Mouse (Mus musculus) ES-Bruce4 (cell line): ENCODE data around the gene Phkg1. TPM values are rescaled to one million over a fixed set of nuclear protein-coding genes. Genes with fewer than 3 reads are reported as not detected.

Experiments used
- H3K27ac ChIP-seq: 2 replicates; pipeline ENCODE4 v1.5.1; 2012; ENCODE audit warnings: low read length, inconsistent platforms; ENCODE audit not compliant: insufficient read depth
- H3K27me3 ChIP-seq: 2 replicates; pipeline ENCODE4 v1.6.1; 2012; ENCODE audit warnings: mild to moderate bottlenecking, low read length, inconsistent platforms; ENCODE audit not compliant: control insufficient read depth, poor library complexity, insufficient read depth, severe bottlenecking
- H3K36me3 ChIP-seq: 2 replicates; pipeline ENCODE4 v1.6.1; 2012; ENCODE audit warnings: inconsistent platforms, mild to moderate bottlenecking, low read length, moderate library complexity; ENCODE audit not compliant: control insufficient read depth, poor library complexity, insufficient read depth, severe bottlenecking
- H3K4me1 ChIP-seq: one replicate; pipeline ENCODE4 v1.8.1; 2011; ENCODE audit warnings: low read length; ENCODE audit not compliant: control insufficient read depth, insufficient read depth
- H3K4me3 ChIP-seq: 2 replicates; pipeline ENCODE4 v1.5.1; 2011; ENCODE audit warnings: low read depth, mild to moderate bottlenecking, low read length
- H3K9ac ChIP-seq: 2 replicates; pipeline ENCODE4 v1.6.1; 2012; ENCODE audit warnings: low read depth, mild to moderate bottlenecking, inconsistent platforms; ENCODE audit not compliant: poor library complexity, severe bottlenecking
- H3K9me3 ChIP-seq: replicated peaks from 2 replicates; pipeline ENCODE4 v1.6.1; 2012; ENCODE audit warnings: mild to moderate bottlenecking, low read length, inconsistent platforms; ENCODE audit not compliant: control insufficient read depth, poor library complexity, insufficient read depth, severe bottlenecking
- CTCF ChIP-seq: IDR thresholded peaks from one replicate; pipeline ENCODE4 v1.8.1; 2011; ENCODE audit warnings: low read depth, low read length
- EP300 ChIP-seq: IDR thresholded peaks from 2 replicates; pipeline ENCODE4 v1.6.1; 2011; ENCODE audit warnings: low read depth, low read length; ENCODE audit not compliant: insufficient read depth
- POLR2A ChIP-seq: IDR thresholded peaks from one replicate; pipeline ENCODE4 v1.8.1; 2011; ENCODE audit warnings: low read length; ENCODE audit not compliant: insufficient read depth
- polyA plus RNA-seq: library from polyadenylated mRNA; stranded (reverse); fragments of >200 nt; gene quantifications from 2 replicates; pipeline ENCODE4 v1.2.4, GENCODE M21; 2011; ENCODE audit warnings: low read depth; ENCODE audit not compliant: missing spikeins, insufficient read depth, insufficient read length

Gene Phkg1
- polyA plus RNA-seq, 1 experiment, result 6.1 TPM

DNA sequence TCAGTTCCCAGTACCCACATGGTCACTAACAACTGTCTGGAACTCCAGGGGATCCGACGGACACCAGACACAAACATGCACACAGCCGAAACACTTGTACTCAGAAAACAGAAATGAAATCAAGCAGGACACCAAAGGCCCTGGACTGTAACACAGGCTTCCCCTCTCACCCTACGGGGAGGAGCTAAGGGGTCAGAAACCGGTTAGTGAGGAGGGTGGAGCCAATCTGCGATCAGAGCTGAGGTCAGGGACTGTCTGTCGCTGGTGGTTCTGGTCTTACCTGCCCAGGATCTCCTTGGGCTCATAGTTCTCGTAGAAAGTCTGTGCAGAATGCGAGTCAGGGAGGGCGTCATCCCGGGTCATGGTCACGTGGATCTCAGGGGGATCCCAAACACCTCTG, 24.4 kb downstream of the Phkg1 start:
- Histone ChIP-seq H3K9me3 (no peaks in the 10 kb centered on the region), H3K9ac (no peak overlapping the region), H3K4me3 (peak overlapping the region; percentile 62), H3K36me3 (no peaks in the 10 kb centered on the region), H3K27ac (peak overlapping the region; percentile 30; the same call in 1 of the 2 replicates), H3K27me3 (no peaks in the 10 kb centered on the region), H3K4me1 (no peaks in the 10 kb centered on the region)
- TF ChIP-seq EP300, result no peak
- TF ChIP-seq CTCF, result no peak
- peak; percentile 48 for TF ChIP-seq POLR2A

DNA sequence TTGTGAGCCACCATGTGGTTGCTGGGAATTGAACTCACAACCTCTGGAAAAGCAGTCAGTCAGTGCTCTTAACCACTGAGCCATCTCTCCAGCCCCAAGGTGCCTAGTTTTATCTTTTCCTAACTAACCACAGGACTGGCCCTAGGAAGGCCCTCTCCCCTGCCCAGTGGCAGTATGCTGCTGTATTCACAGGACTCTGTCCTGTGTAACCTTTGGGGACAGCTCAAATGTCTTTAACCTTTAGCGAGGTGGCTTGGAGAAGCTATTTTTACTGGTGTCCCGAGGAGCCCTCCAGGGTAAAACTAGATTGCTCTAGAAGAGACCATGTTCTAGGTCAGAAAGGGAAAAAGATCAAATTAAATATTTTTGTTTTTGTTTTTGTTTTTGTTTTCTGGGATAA, 27.1 kb downstream of the Phkg1 start:
- H3K27me3 ChIP-seq, result no peaks in the 10 kb centered on the region
- TF ChIP-seq EP300 (no peak), CTCF (no peak), POLR2A (no peak)
- H3K4me1 ChIP-seq, result no peaks in the 10 kb centered on the region
- no peak overlapping the region for H3K9ac ChIP-seq
- H3K27ac ChIP-seq, result no peak overlapping the region
- no peaks in the 10 kb centered on the region for H3K36me3 ChIP-seq
- no peaks in the 10 kb centered on the region for H3K9me3 ChIP-seq
- H3K4me3 ChIP-seq, result no peak overlapping the region

DNA sequence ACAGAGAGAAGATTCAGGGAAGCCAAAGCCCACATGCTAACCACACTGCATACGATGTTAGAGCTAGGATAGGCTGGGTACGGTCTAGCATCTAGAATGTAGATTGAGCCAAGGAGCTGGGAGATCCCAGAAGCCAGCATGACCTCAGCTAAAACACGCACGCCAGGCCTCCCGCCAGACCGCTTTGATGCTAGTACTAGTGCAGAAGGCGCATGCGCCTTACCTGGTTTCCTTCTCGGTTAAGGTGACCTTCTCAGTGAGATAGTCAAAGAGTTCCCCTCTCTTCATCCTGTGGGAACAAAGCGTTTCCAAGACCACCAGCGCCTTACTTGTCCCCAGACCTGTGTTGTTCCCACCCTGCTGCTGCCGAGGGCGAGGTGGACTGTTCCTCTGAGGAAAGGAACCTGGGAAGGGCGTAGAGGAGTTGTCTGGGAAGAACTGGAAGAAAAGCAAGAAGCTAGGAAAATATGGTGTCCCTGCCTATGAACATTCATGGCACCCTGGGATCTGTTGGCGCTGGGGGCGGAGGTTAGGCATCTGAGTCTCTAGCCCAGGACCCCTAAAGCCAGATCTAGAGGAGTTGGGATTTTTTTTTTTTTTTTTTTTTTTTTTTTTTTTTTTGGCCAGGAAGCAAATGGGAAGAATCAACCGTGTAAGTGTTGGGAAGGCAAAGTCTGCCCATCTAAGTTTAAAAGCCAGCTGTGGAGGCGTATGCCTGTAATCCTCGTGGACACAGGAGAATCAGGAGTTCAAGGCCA, 28.9 kb downstream of the Phkg1 start:
- H3K9me3 ChIP-seq, result no peaks in the 10 kb centered on the region
- H3K9ac ChIP-seq, result no peak overlapping the region
- no peaks in the 10 kb centered on the region for H3K36me3 ChIP-seq
- TF ChIP-seq CTCF (no peak), EP300 (no peak), POLR2A (no peak)
- peak overlapping the region; percentile 26; the same call in 1 of the 2 replicates for H3K27ac ChIP-seq
- H3K4me3 ChIP-seq, result peak overlapping the region; percentile 32
- no peaks in the 10 kb centered on the region for H3K27me3 ChIP-seq
- H3K4me1 ChIP-seq, result no peaks in the 10 kb centered on the region

DNA sequence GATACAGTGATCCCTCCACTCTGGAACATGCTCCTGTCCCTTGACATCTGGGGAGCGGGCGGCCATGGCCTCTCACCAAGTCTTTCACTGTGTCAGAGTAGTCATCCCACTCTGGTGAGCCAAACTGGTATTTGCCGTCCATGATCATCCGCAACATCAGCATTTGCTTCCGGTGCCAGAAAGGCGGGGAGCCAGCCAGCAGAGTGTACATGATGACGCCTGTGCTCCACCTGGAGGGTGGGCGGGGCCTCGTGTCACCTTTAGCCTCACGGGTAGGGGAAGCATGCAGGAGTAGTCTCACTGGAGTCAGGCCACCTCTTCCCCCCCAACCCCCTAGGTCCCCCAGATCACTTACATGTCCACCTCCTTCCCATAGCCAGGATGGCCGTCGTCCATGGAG, 32.5 kb downstream of the Phkg1 start:
- H3K27me3 ChIP-seq, result no peaks in the 10 kb centered on the region
- H3K4me1 ChIP-seq, result no peaks in the 10 kb centered on the region
- H3K36me3 ChIP-seq, result peaks cover 3% of the 10 kb centered on the region; the same call in 1 of the 2 replicates
- peak overlapping the region; percentile 43 for H3K4me3 ChIP-seq
- H3K9ac ChIP-seq, result no peak overlapping the region
- TF ChIP-seq EP300 (no peak), CTCF (no peak), POLR2A (no peak)
- no peaks in the 10 kb centered on the region for H3K9me3 ChIP-seq
- H3K27ac ChIP-seq, result no peak overlapping the region

DNA sequence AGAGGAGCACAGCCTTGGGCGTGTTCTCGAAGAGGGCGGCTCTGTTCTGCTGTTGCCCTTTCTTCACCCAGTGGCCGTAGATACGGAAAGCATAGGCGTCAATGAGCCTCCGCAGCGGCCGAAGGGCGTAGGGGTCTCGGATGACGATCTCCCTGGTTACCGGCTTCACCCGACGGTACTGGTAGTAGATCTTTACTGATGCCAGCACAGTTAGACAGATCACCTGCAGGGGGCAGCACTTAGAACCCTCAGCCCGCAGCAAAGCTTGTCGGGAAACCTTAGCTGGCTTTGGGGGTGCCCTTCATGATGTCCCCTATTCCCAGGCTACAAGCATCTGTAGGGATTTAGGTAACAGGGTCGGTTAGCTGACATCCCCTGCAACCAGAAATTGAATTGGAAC, 33.9 kb downstream of the Phkg1 start:
- Histone ChIP-seq H3K27me3 (no peaks in the 10 kb centered on the region), H3K9me3 (no peaks in the 10 kb centered on the region), H3K36me3 (peaks cover 8% of the 10 kb centered on the region), H3K4me1 (no peaks in the 10 kb centered on the region), H3K27ac (peak overlapping the region; percentile 48; the same call in 1 of the 2 replicates), H3K4me3 (peak overlapping the region; percentile 32), H3K9ac (peak overlapping the region; percentile 30; the same call in 1 of the 2 replicates)
- no peak for TF ChIP-seq POLR2A
- TF ChIP-seq EP300, result 0 out of 2 replicates have a peak, but pooled peaks have one; percentile 11
- TF ChIP-seq CTCF, result peak; percentile 71

DNA sequence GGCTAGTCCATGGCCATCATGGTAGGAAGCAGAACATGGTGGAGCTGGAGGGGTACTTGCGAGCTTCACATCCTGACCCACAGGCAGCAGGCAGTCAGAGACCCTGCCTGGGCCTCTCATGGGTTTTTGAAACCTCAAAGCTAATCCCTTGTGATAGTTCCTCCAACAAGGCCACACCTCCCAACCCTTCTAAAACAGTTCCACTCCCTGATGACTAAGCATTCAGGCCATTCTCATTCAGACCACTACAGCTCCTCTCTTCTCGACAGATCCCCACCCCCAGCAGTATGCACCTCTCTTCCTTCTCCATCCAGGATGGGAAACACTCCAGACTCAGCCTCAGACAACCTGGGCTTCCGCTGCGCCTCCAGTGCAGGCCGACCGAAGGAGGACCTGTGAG, 36.0 kb downstream of the Phkg1 start:
- Histone ChIP-seq H3K4me3 (no peak overlapping the region), H3K9me3 (no peaks in the 10 kb centered on the region), H3K4me1 (no peaks in the 10 kb centered on the region), H3K9ac (no peak overlapping the region), H3K36me3 (peaks cover 22% of the 10 kb centered on the region), H3K27ac (no peak overlapping the region), H3K27me3 (no peaks in the 10 kb centered on the region)
- TF ChIP-seq EP300, result no peak
- TF ChIP-seq POLR2A, result no peak
- no peak for TF ChIP-seq CTCF
